Mouse (Mus musculus) lung, postnatal 0 days (tissue): ENCODE data around the gene Olfr52. TPM values are rescaled to one million over a fixed set of nuclear protein-coding genes. Genes with fewer than 3 reads are reported as not detected.
"Not testable (repeated sequence)": the region's sequence is repeated elsewhere in the genome, so short reads cannot be mapped to it uniquely, and the experiment has no call there.

Experiments used
- ATAC-seq: fragments of 200-750 bp; cut with Nextera tagmentation; 2 replicates; pipeline ENCODE4 v1.8.0; 2017; ENCODE audit warnings: moderate library complexity
- DNase-seq: peaks from one replicate; pipeline ENCODE4 v3.0.0-alpha.2; 2016; ENCODE audit warnings: low spot score
- H3K27ac ChIP-seq: fragments of 300-500 bp; sonication (generic); 2 replicates; pipeline ENCODE4 v1.5.1; 2014; ENCODE audit warnings: antibody characterized with exemption, mild to moderate bottlenecking, low read length, mixed read lengths
- H3K27me3 ChIP-seq: fragments of 300-500 bp; sonication (generic); replicated peaks from 2 replicates; pipeline ENCODE4 v1.6.1; 2014; ENCODE audit warnings: low read length, mixed read lengths; ENCODE audit not compliant: insufficient read depth
- H3K36me3 ChIP-seq: fragments of 300-500 bp; sonication (generic); 2 replicates; pipeline ENCODE4 v1.6.1; 2014; ENCODE audit warnings: low read length, mixed read lengths; ENCODE audit not compliant: insufficient read depth
- H3K4me1 ChIP-seq: fragments of 300-500 bp; sonication (generic); 2 replicates; pipeline ENCODE4 v1.6.1; 2014; ENCODE audit warnings: antibody characterized with exemption, low read depth, low read length, mixed read lengths; ENCODE audit not compliant: insufficient read depth
- H3K4me2 ChIP-seq: fragments of 300-500 bp; sonication (generic); replicated peaks from 2 replicates; pipeline ENCODE4 v1.6.1; 2014; ENCODE audit warnings: low read depth, mild to moderate bottlenecking, low read length, moderate library complexity, mixed read lengths
- H3K4me3 ChIP-seq: fragments of 300-500 bp; sonication (generic); 2 replicates; pipeline ENCODE4 v1.5.1; 2014; ENCODE audit warnings: low read depth, low read length
- H3K9ac ChIP-seq: fragments of 300-500 bp; sonication (generic); replicated peaks from 2 replicates; pipeline ENCODE4 v1.6.1; 2014; ENCODE audit warnings: low read depth, mild to moderate bottlenecking
- H3K9me3 ChIP-seq: fragments of 300-500 bp; sonication (generic); 2 replicates; pipeline ENCODE4 v1.6.1; 2016; ENCODE audit warnings: low read length, mixed read lengths
- CTCF ChIP-seq: IDR thresholded peaks from 2 replicates; pipeline ENCODE4 v1.5.1; 2016; ENCODE audit warnings: antibody characterized with exemption, mild to moderate bottlenecking
- EP300 ChIP-seq: IDR thresholded peaks from 2 replicates; pipeline ENCODE4 v1.6.1; 2016; ENCODE audit warnings: antibody characterized with exemption, mild to moderate bottlenecking, control low read depth
- WGBS: fragments of 180-500 bp; shearing (Covaris S2); extraction: QIAGEN DNeasy Blood & Tissue Kit; methylation state at CpG from one replicate; pipeline ENCODE4 v1.1.7; 2014; 5-methylcytosine and 5-hydroxymethylcytosine counted together
- polyA plus RNA-seq: library from polyadenylated mRNA; unstranded; fragments of >200 nt; fragmentation: Nextera tagmentation; extraction: Ambion mirVana; gene quantifications from 2 replicates; pipeline ENCODE4 v1.2.1, GENCODE M21; 2015

The Olfr52 gene
- polyA plus RNA-seq = not detected in 2 replicates

GRCm38 (mm10) chr2:86185583-86185982 lies at the start of gene Olfr52:
Gene Olfr52, minus strand, starts transcription at chr2:86185683.
- no peaks in the 10 kb centered on the region for H3K27me3 ChIP-seq
- H3K9me3 ChIP-seq = no peaks in the 10 kb centered on the region
- ATAC-seq = no peak
- TF ChIP-seq CTCF = no peak
- TF ChIP-seq EP300 = no peak
- H3K4me2 ChIP-seq = no peak within 1 kb of the TSS
- H3K9ac ChIP-seq = no peak within 1 kb of the TSS
- no peaks in the 10 kb centered on the region for H3K4me1 ChIP-seq
- no peak for DNase-seq
- no peaks in the 10 kb centered on the region for H3K36me3 ChIP-seq
- no peak within 1 kb of the TSS for H3K4me3 ChIP-seq
- H3K27ac ChIP-seq = no peak within 1 kb of the TSS

DNA sequence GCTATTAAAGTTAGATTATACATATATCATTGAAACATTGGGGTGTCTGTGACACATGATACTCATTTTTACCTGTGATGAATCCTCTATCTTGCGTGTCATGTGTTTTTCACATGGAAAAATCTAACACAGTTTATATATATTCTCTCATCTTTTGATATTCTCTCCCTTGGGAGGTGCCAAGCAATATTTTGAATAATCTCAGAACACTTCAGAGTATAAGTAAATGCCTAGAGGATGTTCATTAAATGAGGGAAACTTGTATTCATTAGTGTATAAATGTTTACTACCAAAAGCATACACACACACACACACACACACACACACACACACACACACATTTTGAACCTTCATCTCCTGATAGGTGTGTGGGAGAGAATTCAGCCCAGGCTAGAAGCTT lies 45.8 kb upstream of the Olfr52 start, which contains the start of gene Olfr1047:
TSS of gene Olfr1047 (minus strand) at position 101 of the 400 bp plus-strand sequence.
- 87% methylated on average over 1 of the region's 1 CpGs for WGBS
- ATAC-seq = no peak

GRCm38 (mm10) chr2:86219214-86219613 lies 33.7 kb upstream of the Olfr52 start, which contains the start of gene Olfr1046:
Gene Olfr1046, minus strand, starts transcription at chr2:86219314.
- WGBS = 59% methylated on average over 2 of the region's 2 CpGs
- ATAC-seq = no peak
- H3K4me1 ChIP-seq = no peaks in the 10 kb centered on the region
- TF ChIP-seq EP300 (no peak), CTCF (no peak)
- H3K27me3 ChIP-seq = no peaks in the 10 kb centered on the region
- no peak within 1 kb of the TSS for H3K9ac ChIP-seq
- H3K4me2 ChIP-seq = no peak within 1 kb of the TSS
- no peaks in the 10 kb centered on the region for H3K9me3 ChIP-seq
- DNase-seq = no peak
- H3K27ac ChIP-seq = no peak within 1 kb of the TSS
- H3K4me3 ChIP-seq = no peak within 1 kb of the TSS
- H3K36me3 ChIP-seq = no peaks in the 10 kb centered on the region

More for the DNA sequence above, 45.8 kb upstream of the Olfr52 start, which contains the start of gene Olfr1047:
- Histone ChIP-seq H3K9ac (no peak within 1 kb of the TSS), H3K4me1 (no peaks in the 10 kb centered on the region), H3K4me2 (no peak within 1 kb of the TSS), H3K9me3 (no peaks in the 10 kb centered on the region), H3K36me3 (no peaks in the 10 kb centered on the region), H3K27me3 (no peaks in the 10 kb centered on the region), H3K4me3 (no peak within 1 kb of the TSS), H3K27ac (no peak within 1 kb of the TSS)
- TF ChIP-seq EP300 (no peak), CTCF (no peak)
- DNase-seq = no peak

DNA sequence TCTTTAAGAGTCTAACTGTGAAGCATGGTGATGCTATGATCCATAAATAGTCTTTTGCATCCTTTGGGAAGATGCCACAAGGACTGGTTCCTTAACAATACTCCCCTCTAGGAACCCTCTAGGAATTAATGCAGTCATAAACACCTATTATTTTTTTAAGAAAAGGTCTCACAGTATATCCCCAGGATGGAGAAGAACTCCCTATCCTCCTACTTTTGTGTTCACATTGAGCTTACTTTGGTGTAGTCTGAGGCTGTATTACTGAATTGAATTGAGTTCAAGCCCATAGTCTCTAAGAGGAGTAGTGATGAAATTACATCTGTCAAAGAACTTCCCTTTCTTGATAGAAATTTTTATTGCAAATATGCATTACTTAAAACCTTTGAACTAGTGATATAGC lies 17.4 kb upstream of the Olfr52 start, which contains the start of gene Olfr1045:
TSS of gene Olfr1045 (minus strand) at position 101 of the 400 bp plus-strand sequence.
- no peak for ATAC-seq

DNA sequence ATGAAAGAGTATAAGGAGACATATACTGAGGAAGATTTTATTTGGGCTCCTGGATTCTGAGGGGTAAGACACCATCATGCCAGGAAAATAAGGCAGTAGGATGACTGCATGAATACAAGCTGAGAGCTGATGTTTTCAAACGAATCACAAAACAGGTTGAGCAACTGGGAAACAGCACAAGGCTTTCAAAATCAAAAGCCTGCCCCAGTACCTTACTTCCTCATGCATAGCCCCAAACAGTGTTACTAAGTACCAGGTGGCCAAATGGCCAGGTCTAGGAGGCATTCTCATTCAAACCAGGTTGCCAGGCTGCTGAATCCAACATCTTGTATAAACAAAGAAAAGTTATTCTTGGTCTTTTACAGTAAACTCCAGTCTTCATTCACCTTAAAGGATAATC lies 10.4 kb upstream of the Olfr52 start:
- DNase-seq (no peak), ATAC-seq (no peak)
- no peaks in the 10 kb centered on the region for H3K36me3 ChIP-seq
- no peak overlapping the region for H3K4me2 ChIP-seq
- no peaks in the 10 kb centered on the region for H3K9me3 ChIP-seq
- no peak overlapping the region for H3K4me3 ChIP-seq
- WGBS = 33% methylated on average over 1 of the region's 1 CpGs
- TF ChIP-seq EP300 = no peak
- TF ChIP-seq CTCF = no peak
- no peaks in the 10 kb centered on the region for H3K27me3 ChIP-seq
- no peak overlapping the region for H3K9ac ChIP-seq
- H3K4me1 ChIP-seq = no peaks in the 10 kb centered on the region
- no peak overlapping the region for H3K27ac ChIP-seq

More for the DNA sequence above, 17.4 kb upstream of the Olfr52 start, which contains the start of gene Olfr1045:
- TF ChIP-seq CTCF (no peak), EP300 (no peak)
- no peaks in the 10 kb centered on the region for H3K36me3 ChIP-seq
- H3K9ac ChIP-seq = no peak within 1 kb of the TSS
- no peaks in the 10 kb centered on the region for H3K27me3 ChIP-seq
- H3K4me2 ChIP-seq = no peak within 1 kb of the TSS
- no peak within 1 kb of the TSS for H3K4me3 ChIP-seq
- H3K9me3 ChIP-seq = no peaks in the 10 kb centered on the region
- DNase-seq = no peak
- H3K27ac ChIP-seq = no peak within 1 kb of the TSS
- no peaks in the 10 kb centered on the region for H3K4me1 ChIP-seq

DNA sequence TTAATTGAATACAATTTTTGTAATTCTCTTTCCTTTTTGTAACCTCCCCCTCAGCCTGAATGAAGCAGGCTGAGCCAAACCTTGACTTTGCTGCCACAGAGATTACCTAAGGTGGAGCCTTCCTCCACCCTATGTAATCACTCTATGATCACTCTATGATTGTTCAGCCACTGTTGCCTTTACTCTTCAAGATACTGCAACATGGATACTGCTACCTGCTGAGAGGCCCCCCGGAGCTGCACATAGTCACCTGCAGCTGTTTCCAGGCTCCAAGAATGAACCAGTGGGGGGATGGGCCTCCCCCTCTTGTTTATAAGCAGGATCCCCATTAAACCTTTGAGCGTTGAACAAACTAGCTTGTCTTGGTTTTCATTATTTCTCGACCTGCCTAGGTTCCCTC lies 5.5 kb downstream of the Olfr52 start:
- ATAC-seq = no peak
- H3K9me3 ChIP-seq = no peaks in the 10 kb centered on the region
- no peak overlapping the region for H3K4me2 ChIP-seq
- WGBS = 72% methylated on average over 3 of the region's 3 CpGs
- TF ChIP-seq EP300 (no peak), CTCF (no peak)
- H3K27ac ChIP-seq = no peak overlapping the region
- no peak overlapping the region for H3K9ac ChIP-seq
- H3K36me3 ChIP-seq = no peaks in the 10 kb centered on the region
- no peak overlapping the region for H3K4me3 ChIP-seq
- DNase-seq = no peak
- H3K4me1 ChIP-seq = no peaks in the 10 kb centered on the region
- H3K27me3 ChIP-seq = no peaks in the 10 kb centered on the region

- no peak for ATAC-seq
- H3K4me1 ChIP-seq = no peaks in the 10 kb centered on the region
- TF ChIP-seq CTCF (no peak), EP300 (no peak)
- no peak within 1 kb of the TSS for H3K4me3 ChIP-seq
- no peaks in the 10 kb centered on the region for H3K27me3 ChIP-seq
- DNase-seq = no peak
- H3K27ac ChIP-seq = no peak within 1 kb of the TSS
- H3K9ac ChIP-seq = no peak within 1 kb of the TSS
- no peak within 1 kb of the TSS for H3K4me2 ChIP-seq
- H3K36me3 ChIP-seq = no peaks in the 10 kb centered on the region
- no peaks in the 10 kb centered on the region for H3K9me3 ChIP-seq
Observed at GRCm38 (mm10) chr2:86177720-86178119, 7.8 kb downstream of the Olfr52 start, which contains the start of gene Olfr1044. Gene Olfr1044, minus strand, starts transcription at chr2:86177820.

DNA sequence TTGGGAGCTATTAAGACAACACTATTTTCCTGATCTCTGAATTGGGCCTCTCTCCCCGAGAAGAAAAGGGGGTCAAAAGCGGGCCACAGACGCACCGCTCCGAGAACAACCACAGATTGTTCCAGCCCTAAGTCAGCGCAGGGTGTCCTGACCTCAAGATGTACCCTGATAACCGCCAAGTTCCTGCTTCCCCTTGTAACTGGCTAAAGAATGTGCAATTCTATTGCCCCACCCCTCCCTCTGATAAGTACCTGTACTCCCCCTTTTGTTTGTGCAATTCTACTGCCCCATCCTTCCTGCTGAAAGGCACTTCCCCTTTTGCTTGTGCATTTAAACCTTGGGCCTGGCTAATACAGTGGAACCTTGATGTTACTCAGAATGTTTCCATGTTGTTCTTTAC lies 10.1 kb downstream of the Olfr52 start:
- H3K4me2 ChIP-seq, H3K9ac ChIP-seq, H3K9me3 ChIP-seq, H3K4me3 ChIP-seq, ATAC-seq, H3K4me1 ChIP-seq, H3K27ac ChIP-seq, H3K36me3 ChIP-seq, H3K27me3 ChIP-seq, DNase-seq: not testable (repeated sequence)
- 61% methylated on average over 7 of the region's 7 CpGs for WGBS
